ENCODE assay signal across 26 mouse cellular contexts in genomic region chr14:29599428-29599827, GRCm38 (mm10).
DNase-seq lines count a peak whose midpoint lies in the region; ATAC-seq lines count a peak whose summit lies in the region.
"Had no signal": no experiment of that assay in that cellular context is flagged by ENCODE, and none has a peak within 500 bp of the region (broad histone marks: within the 10 kb centered on the region; RNA-seq: fewer than 3 reads in every experiment).

No protein-coding gene starts in this region.

- peak; percentile 45 for ATAC-seq in hindbrain, embryonic 11.5 days (ENCODE audit: low FRiP score)
- no peak for ATAC-seq in hindbrain, embryonic 16.5 days
- ATAC-seq in hindbrain, embryonic 12.5 days (ENCODE audit: low FRiP score), result peak; percentile 54
- ATAC-seq: CD4-positive, CD25-positive, alpha-beta regulatory T cell, adult 4 months; forebrain, embryonic 13.5 days; inflammation-experienced regulatory T-cells, adult 6 months; midbrain, embryonic 13.5 days had no signal

- 31% methylated on average over 8 of the region's 8 CpGs for WGBS in hindbrain, embryonic 11.5 days
- WGBS in hindbrain, embryonic 16.5 days, result 23% methylated on average over 8 of the region's 8 CpGs
- 32% methylated on average over 8 of the region's 8 CpGs for WGBS in hindbrain, embryonic 12.5 days

- H3K4me2 ChIP-seq in hindbrain, embryonic 11.5 days (replicated peaks; ENCODE audit: low read depth, low read length), result no peak overlapping the region
- no peak overlapping the region for H3K4me2 ChIP-seq in hindbrain, embryonic 16.5 days (ENCODE audit: low read length)
- no peak overlapping the region for H3K4me2 ChIP-seq in hindbrain, embryonic 12.5 days (replicated peaks)
- H3K4me2 ChIP-seq: embryonic facial prominence, embryonic 15.5 days; forebrain, embryonic 13.5 days; heart, embryonic 12.5 days; limb, embryonic 12.5 days; liver, embryonic 11.5 days; lung, embryonic 15.5 days; midbrain, embryonic 13.5 days; stomach, embryonic 15.5 days had no signal

- DNase-seq in hindbrain, embryonic 11.5 days (ENCODE audit: low spot score), result peak; percentile 31
- DNase-seq in embryo, embryonic 10 days (ENCODE audit: low spot score), result peak; percentile 46
- DNase-seq in retina, postnatal 1 day, result peak; percentile 85
- DNase-seq in left cerebral cortex, adult 9 months (ENCODE audit: low spot score in 2 of 2), result no peak
- DNase-seq in liver, result no peak
- DNase-seq: adrenal gland, postnatal 25 days; cerebellum, adult 18-20 months; cerebellum, postnatal 14 days; gastrocnemius, postnatal 14 days; heart, adult 18-20 months; heart, postnatal 4 days; kidney, adult 11 months; kidney, postnatal 25 days; lung, postnatal 36 days had no signal

- H3K9ac ChIP-seq in hindbrain, embryonic 11.5 days (ENCODE audit: low read depth, low read length), result no peak overlapping the region
- no peak overlapping the region for H3K9ac ChIP-seq in hindbrain, embryonic 16.5 days (ENCODE audit: low read depth, low read length)
- H3K9ac ChIP-seq in hindbrain, embryonic 12.5 days, result no peak overlapping the region
- H3K9ac ChIP-seq: embryonic facial prominence, embryonic 15.5 days; forebrain, embryonic 13.5 days; heart, embryonic 12.5 days; limb, embryonic 12.5 days; lung, embryonic 15.5 days; midbrain, embryonic 13.5 days; stomach, embryonic 15.5 days had no signal

- H3K4me1 ChIP-seq in hindbrain, embryonic 11.5 days (replicated peaks; ENCODE audit: control insufficient read depth, insufficient read depth, low read length), result no peaks in the 10 kb centered on the region
- H3K4me1 ChIP-seq in hindbrain, embryonic 16.5 days (ENCODE audit: control insufficient read depth, insufficient read depth, low read depth, low read length), result no peaks in the 10 kb centered on the region
- no peaks in the 10 kb centered on the region for H3K4me1 ChIP-seq in hindbrain, embryonic 12.5 days
- H3K4me1 ChIP-seq: embryonic facial prominence, embryonic 15.5 days; heart, embryonic 12.5 days; limb, embryonic 12.5 days; lung, embryonic 15.5 days; stomach, embryonic 15.5 days had no signal

- H3K27me3 ChIP-seq in hindbrain, embryonic 11.5 days (ENCODE audit: control insufficient read depth, insufficient read depth, low read length), result peaks cover 9% of the 10 kb centered on the region
- no peaks in the 10 kb centered on the region for H3K27me3 ChIP-seq in hindbrain, embryonic 16.5 days (replicated peaks; ENCODE audit: control insufficient read depth, insufficient read depth, low read length)
- H3K27me3 ChIP-seq in hindbrain, embryonic 12.5 days, result peaks cover 12% of the 10 kb centered on the region; the same call in 1 of the 2 replicates
- H3K27me3 ChIP-seq: embryonic facial prominence, embryonic 15.5 days; forebrain, embryonic 13.5 days; heart, embryonic 12.5 days; limb, embryonic 12.5 days; lung, embryonic 15.5 days; stomach, embryonic 15.5 days had no signal

- no peak overlapping the region for H3K27ac ChIP-seq in hindbrain, embryonic 11.5 days (ENCODE audit: low read depth, low read length)
- H3K27ac ChIP-seq in hindbrain, embryonic 16.5 days (ENCODE audit: low read depth, low read length), result no peak overlapping the region
- H3K27ac ChIP-seq in hindbrain, embryonic 12.5 days, result no peak overlapping the region
- H3K27ac ChIP-seq: embryonic facial prominence, embryonic 15.5 days; forebrain, embryonic 13.5 days; limb, embryonic 12.5 days; lung, embryonic 15.5 days; midbrain, embryonic 13.5 days; stomach, embryonic 15.5 days had no signal

- no peaks in the 10 kb centered on the region for H3K36me3 ChIP-seq in hindbrain, embryonic 11.5 days (ENCODE audit: control insufficient read depth, insufficient read depth, low read length)
- H3K36me3 ChIP-seq in hindbrain, embryonic 16.5 days (ENCODE audit: control insufficient read depth, insufficient read depth, low read length), result no peaks in the 10 kb centered on the region
- H3K36me3 ChIP-seq in hindbrain, embryonic 12.5 days, result no peaks in the 10 kb centered on the region
- H3K36me3 ChIP-seq: embryonic facial prominence, embryonic 15.5 days; heart, embryonic 12.5 days; limb, embryonic 12.5 days; lung, embryonic 15.5 days; midbrain, embryonic 13.5 days; stomach, embryonic 15.5 days had no signal

- H3K4me3 ChIP-seq in hindbrain, embryonic 11.5 days (ENCODE audit: low read depth, low read length), result no peak overlapping the region
- H3K4me3 ChIP-seq in hindbrain, embryonic 16.5 days (ENCODE audit: low read length), result no peak overlapping the region
- H3K4me3 ChIP-seq in hindbrain, embryonic 12.5 days, result no peak overlapping the region
- H3K4me3 ChIP-seq: embryonic facial prominence, embryonic 15.5 days; forebrain, embryonic 13.5 days; heart, embryonic 12.5 days; limb, embryonic 12.5 days; lung, embryonic 15.5 days; midbrain, embryonic 13.5 days; stomach, embryonic 15.5 days had no signal

- H3K9me3 ChIP-seq in hindbrain, embryonic 11.5 days (ENCODE audit: control insufficient read depth, low read length), result no peaks in the 10 kb centered on the region
- no peaks in the 10 kb centered on the region for H3K9me3 ChIP-seq in hindbrain, embryonic 16.5 days (ENCODE audit: control insufficient read depth, low read length)
- H3K9me3 ChIP-seq in hindbrain, embryonic 12.5 days (replicated peaks), result 0 out of 2 replicates have a peak, but pooled peaks cover 4% of the 10 kb centered on the region
- H3K9me3 ChIP-seq: embryonic facial prominence, embryonic 15.5 days; lung, embryonic 15.5 days; stomach, embryonic 15.5 days had no signal

Comparison
In these comparisons a context has a peak if more than half of its experiments do, and no peak if none do; other contexts are left out.
1. DNase-seq: peak in hindbrain, embryonic 11.5 days (single experiment), embryo, embryonic 10 days (single experiment) and retina, postnatal 1 day (single experiment); none in left cerebral cortex, adult 9 months (0 of 2) and liver (single experiment).